Mouse (Mus musculus) ES-Bruce4 (cell line): Measurements from ENCODE around the gene Mocs3. TPM values are rescaled to one million over a fixed set of nuclear protein-coding genes. Genes with fewer than 3 reads are reported as not detected.
A peak's percentile ranks its signal among the peaks of the same experiment; 100 is the strongest.

Experiments used
- H3K27ac ChIP-seq: 2 replicates; pipeline ENCODE4 v1.5.1; 2012; ENCODE audit warnings: low read length, inconsistent platforms; ENCODE audit not compliant: insufficient read depth
- H3K27me3 ChIP-seq: 2 replicates; pipeline ENCODE4 v1.6.1; 2012; ENCODE audit warnings: mild to moderate bottlenecking, low read length, inconsistent platforms; ENCODE audit not compliant: control insufficient read depth, poor library complexity, insufficient read depth, severe bottlenecking
- H3K36me3 ChIP-seq: 2 replicates; pipeline ENCODE4 v1.6.1; 2012; ENCODE audit warnings: inconsistent platforms, mild to moderate bottlenecking, low read length, moderate library complexity; ENCODE audit not compliant: control insufficient read depth, poor library complexity, insufficient read depth, severe bottlenecking
- H3K4me1 ChIP-seq: one replicate; pipeline ENCODE4 v1.8.1; 2011; ENCODE audit warnings: low read length; ENCODE audit not compliant: control insufficient read depth, insufficient read depth
- H3K4me3 ChIP-seq: 2 replicates; pipeline ENCODE4 v1.5.1; 2011; ENCODE audit warnings: low read depth, mild to moderate bottlenecking, low read length
- H3K9ac ChIP-seq: 2 replicates; pipeline ENCODE4 v1.6.1; 2012; ENCODE audit warnings: low read depth, mild to moderate bottlenecking, inconsistent platforms; ENCODE audit not compliant: poor library complexity, severe bottlenecking
- H3K9me3 ChIP-seq: replicated peaks from 2 replicates; pipeline ENCODE4 v1.6.1; 2012; ENCODE audit warnings: mild to moderate bottlenecking, low read length, inconsistent platforms; ENCODE audit not compliant: control insufficient read depth, poor library complexity, insufficient read depth, severe bottlenecking
- CTCF ChIP-seq: IDR thresholded peaks from one replicate; pipeline ENCODE4 v1.8.1; 2011; ENCODE audit warnings: low read depth, low read length
- EP300 ChIP-seq: IDR thresholded peaks from 2 replicates; pipeline ENCODE4 v1.6.1; 2011; ENCODE audit warnings: low read depth, low read length; ENCODE audit not compliant: insufficient read depth
- POLR2A ChIP-seq: IDR thresholded peaks from one replicate; pipeline ENCODE4 v1.8.1; 2011; ENCODE audit warnings: low read length; ENCODE audit not compliant: insufficient read depth
- polyA plus RNA-seq: library from polyadenylated mRNA; stranded (reverse); fragments of >200 nt; gene quantifications from 2 replicates; pipeline ENCODE4 v1.2.4, GENCODE M21; 2011; ENCODE audit warnings: low read depth; ENCODE audit not compliant: missing spikeins, insufficient read depth, insufficient read length

Mocs3 gene
- polyA plus RNA-seq, 1 experiment, result 3.2 TPM

GRCm38 (mm10) chr2:168207883-168208282 lies 22.5 kb upstream of the Mocs3 start:
- no peak overlapping the region for H3K9ac ChIP-seq
- no peaks in the 10 kb centered on the region for H3K9me3 ChIP-seq
- no peaks in the 10 kb centered on the region for H3K27me3 ChIP-seq
- peaks cover 1% of the 10 kb centered on the region for H3K4me1 ChIP-seq
- peak overlapping the region; percentile 10; the same call in 1 of the 2 replicates for H3K27ac ChIP-seq
- H3K4me3 ChIP-seq, result no peak overlapping the region
- TF ChIP-seq POLR2A (no peak), EP300 (no peak), CTCF (no peak)
- peaks cover 42% of the 10 kb centered on the region for H3K36me3 ChIP-seq

- no peaks in the 10 kb centered on the region for H3K9me3 ChIP-seq
- TF ChIP-seq EP300 (no peak), POLR2A (no peak), CTCF (peak; percentile 66)
- H3K4me3 ChIP-seq, result no peak overlapping the region
- no peaks in the 10 kb centered on the region for H3K27me3 ChIP-seq
- H3K9ac ChIP-seq, result no peak overlapping the region
- peaks cover 1% of the 10 kb centered on the region for H3K4me1 ChIP-seq
- 0 out of 2 replicates have a peak overlapping the region, but pooled peaks have one; percentile 17 for H3K27ac ChIP-seq
- H3K36me3 ChIP-seq, result peaks cover 39% of the 10 kb centered on the region
These were observed 16.5 kb upstream of the Mocs3 start for GRCm38 (mm10) chr2:168213788-168214397.

- Histone ChIP-seq H3K27me3 (no peaks in the 10 kb centered on the region), H3K9ac (no peak overlapping the region), H3K4me3 (no peak overlapping the region), H3K9me3 (no peaks in the 10 kb centered on the region), H3K4me1 (no peaks in the 10 kb centered on the region), H3K27ac (no peak overlapping the region), H3K36me3 (peaks cover 41% of the 10 kb centered on the region)
- no peak for TF ChIP-seq CTCF
- TF ChIP-seq POLR2A, result no peak
- TF ChIP-seq EP300, result no peak
These were observed 7.1 kb upstream of the Mocs3 start for GRCm38 (mm10) chr2:168223326-168223725.

- Histone ChIP-seq H3K9me3 (no peaks in the 10 kb centered on the region), H3K4me1 (peaks cover 2% of the 10 kb centered on the region), H3K36me3 (peaks cover 20% of the 10 kb centered on the region), H3K4me3 (peak overlapping the region; percentile 95), H3K9ac (peak overlapping the region; percentile 87), H3K27me3 (no peaks in the 10 kb centered on the region), H3K27ac (no peak overlapping the region)
- TF ChIP-seq POLR2A, result no peak
- no peak for TF ChIP-seq CTCF
- no peak for TF ChIP-seq EP300
These were observed 1.1 kb upstream of the Mocs3 start for GRCm38 (mm10) chr2:168229116-168230025.

GRCm38 (mm10) chr2:168230773-168231470 lies 500 bp downstream of the Mocs3 start:
- peaks cover 2% of the 10 kb centered on the region for H3K4me1 ChIP-seq
- no peak for TF ChIP-seq POLR2A
- TF ChIP-seq CTCF, result no peak
- TF ChIP-seq EP300, result no peak
- H3K9ac ChIP-seq, result peak overlapping the region; percentile 87
- H3K27me3 ChIP-seq, result no peaks in the 10 kb centered on the region
- H3K9me3 ChIP-seq, result no peaks in the 10 kb centered on the region
- H3K27ac ChIP-seq, result no peak overlapping the region
- H3K36me3 ChIP-seq, result peaks cover 10% of the 10 kb centered on the region
- H3K4me3 ChIP-seq, result peak overlapping the region; percentile 95
